Mouse (Mus musculus): ENCODE results near the gene Itih1.
A peak's percentile ranks its signal among the peaks of the same experiment; 100 is the strongest.

The Itih1 gene

GRCm38 (mm10) chr14:30943038-30943437 is at the start of gene Itih1:
Itih1 (minus strand) TSS chr14:30943289.
- no peak for DNase-seq (ENCODE audit: low spot score in 2 of 2)

GRCm38 (mm10) chr14:30976222-30976621 is 33.1 kb upstream of the Itih1 start:
- DNase-seq (ENCODE audit: low spot score in 2 of 2), result no peak

- peak; percentile 18 to 27 for DNase-seq (ENCODE audit: low spot score in 2 of 2)
Observed at GRCm38 (mm10) chr14:30974204-30974603, 31.1 kb upstream of the Itih1 start.

GRCm38 (mm10) chr14:30960366-30960765 is 17.3 kb upstream of the Itih1 start:
- no peak for DNase-seq (ENCODE audit: low spot score in 2 of 2)

GRCm38 (mm10) chr14:30959031-30959430 is 15.9 kb upstream of the Itih1 start:
- no peak for DNase-seq (ENCODE audit: low spot score in 2 of 2)

- no peak for DNase-seq (ENCODE audit: low spot score in 2 of 2)
Observed at GRCm38 (mm10) chr14:30958517-30958916, 15.4 kb upstream of the Itih1 start.

GRCm38 (mm10) chr14:30951154-30951825 is 8.2 kb upstream of the Itih1 start, which contains the start of gene Nek4:
Nek4 (plus strand) TSS chr14:30951377.
- peak; percentile 95 for DNase-seq (ENCODE audit: low spot score in 2 of 2)

GRCm38 (mm10) chr14:30949986-30950385 is 6.9 kb upstream of the Itih1 start:
- no peak for DNase-seq (ENCODE audit: low spot score in 2 of 2)

- no peak for DNase-seq (ENCODE audit: low spot score in 2 of 2)
Observed at GRCm38 (mm10) chr14:30944745-30945144, 1.7 kb upstream of the Itih1 start.

GRCm38 (mm10) chr14:30943860-30944674 is 978 bp upstream of the Itih1 start:
- DNase-seq (ENCODE audit: low spot score in 2 of 2), result peak in 1 of 2 experiments; percentile 64

- no peak for DNase-seq (ENCODE audit: low spot score in 2 of 2)
Observed at GRCm38 (mm10) chr14:30942254-30942653, 835 bp downstream of the Itih1 start.

- DNase-seq (ENCODE audit: low spot score in 2 of 2), result no peak
Observed at GRCm38 (mm10) chr14:30933351-30933750, 9.7 kb downstream of the Itih1 start.

- no peak for DNase-seq (ENCODE audit: low spot score in 2 of 2)
Observed at GRCm38 (mm10) chr14:30930386-30930785, 12.7 kb downstream of the Itih1 start.

- DNase-seq (ENCODE audit: low spot score in 2 of 2), result no peak
Observed at GRCm38 (mm10) chr14:30925492-30925891, 17.6 kb downstream of the Itih1 start.

GRCm38 (mm10) chr14:30923375-30924105 is 19.5 kb downstream of the Itih1 start, which contains the start of gene Itih3:
Itih3 (minus strand) TSS chr14:30923760.
- DNase-seq (ENCODE audit: low spot score in 2 of 2), result peak; percentile 14 to 37

GRCm38 (mm10) chr14:30922053-30922670 is 20.9 kb downstream of the Itih1 start:
- no peak for DNase-seq (ENCODE audit: low spot score in 2 of 2)

GRCm38 (mm10) chr14:30916516-30916915 is 26.6 kb downstream of the Itih1 start:
- DNase-seq (ENCODE audit: low spot score in 2 of 2), result no peak

- DNase-seq (ENCODE audit: low spot score in 2 of 2), result no peak
Observed at GRCm38 (mm10) chr14:30913404-30913803, 29.7 kb downstream of the Itih1 start.

- DNase-seq (ENCODE audit: low spot score in 2 of 2), result no peak
Observed at GRCm38 (mm10) chr14:30912641-30913040, 30.4 kb downstream of the Itih1 start.

- no peak for DNase-seq (ENCODE audit: low spot score in 2 of 2)
Observed at GRCm38 (mm10) chr14:30911141-30911540, 31.9 kb downstream of the Itih1 start.

- DNase-seq (ENCODE audit: low spot score in 2 of 2), result no peak
Observed at GRCm38 (mm10) chr14:30907814-30908265, 35.2 kb downstream of the Itih1 start.

- no peak for DNase-seq (ENCODE audit: low spot score in 2 of 2)
Observed at GRCm38 (mm10) chr14:30906001-30906400, 37.1 kb downstream of the Itih1 start.
